Mouse (Mus musculus): ENCODE results near the gene Pde1c.

Pde1c gene

DNA sequence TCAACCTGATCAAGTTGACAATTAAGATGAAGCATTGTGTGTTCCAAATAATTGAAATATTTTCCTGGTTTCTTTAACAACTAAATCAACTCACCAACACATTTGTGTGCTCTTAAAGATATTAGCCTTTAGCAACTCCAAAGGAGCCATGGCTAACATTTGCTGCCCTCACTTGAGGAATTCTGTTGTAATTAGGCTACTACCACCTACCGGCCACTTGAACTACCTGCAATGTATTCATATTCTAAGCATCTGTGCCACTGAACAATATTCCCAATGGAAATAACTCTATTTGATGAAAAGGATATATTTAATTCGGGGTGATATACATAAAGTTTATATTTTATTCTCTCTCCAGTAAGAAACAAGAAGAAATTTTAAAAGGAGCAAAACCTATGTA lies 121.0 kb downstream of the Pde1c start:
- no peak for DNase-seq (ENCODE audit: low spot score in 2 of 2)

DNA sequence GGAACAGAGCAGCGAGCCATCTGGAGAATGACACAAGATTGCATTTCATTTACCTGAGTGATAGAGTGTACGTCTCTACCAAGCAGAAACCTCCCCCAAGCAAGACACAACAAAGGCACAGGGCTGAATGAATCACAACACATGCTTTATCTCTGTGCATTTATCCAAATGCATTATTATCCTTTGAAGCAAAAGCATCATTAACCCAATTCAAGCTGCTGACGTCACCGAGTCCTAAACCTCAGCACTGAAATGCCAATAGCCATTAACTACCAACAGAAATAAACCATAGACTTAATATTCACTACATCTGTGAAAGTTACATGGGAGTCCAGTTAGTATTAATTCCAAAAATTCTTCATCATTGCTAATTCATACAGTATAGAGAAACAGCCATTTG lies 127.4 kb downstream of the Pde1c start:
- no peak for DNase-seq (ENCODE audit: low spot score in 2 of 2)

DNA sequence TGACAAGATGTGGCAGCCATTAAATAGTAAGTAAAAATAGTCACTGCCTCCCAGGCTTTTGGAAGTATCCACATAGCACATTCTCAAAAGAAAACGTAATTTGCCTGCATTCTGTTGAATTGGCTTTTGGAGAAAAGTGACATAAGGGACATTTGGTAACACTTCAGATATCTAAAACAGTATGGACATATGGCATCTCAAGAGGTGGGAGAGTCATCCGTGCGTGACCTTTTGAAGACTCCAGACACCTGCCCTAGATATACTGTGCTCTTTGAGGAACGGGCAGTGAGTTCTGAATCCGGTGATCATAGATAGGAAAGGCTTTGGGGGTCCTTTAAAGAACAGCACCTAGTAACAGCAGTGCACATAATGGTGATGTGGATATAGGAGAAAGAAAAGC lies 143.1 kb downstream of the Pde1c start:
- no peak for DNase-seq (ENCODE audit: low spot score in 2 of 2)

DNA sequence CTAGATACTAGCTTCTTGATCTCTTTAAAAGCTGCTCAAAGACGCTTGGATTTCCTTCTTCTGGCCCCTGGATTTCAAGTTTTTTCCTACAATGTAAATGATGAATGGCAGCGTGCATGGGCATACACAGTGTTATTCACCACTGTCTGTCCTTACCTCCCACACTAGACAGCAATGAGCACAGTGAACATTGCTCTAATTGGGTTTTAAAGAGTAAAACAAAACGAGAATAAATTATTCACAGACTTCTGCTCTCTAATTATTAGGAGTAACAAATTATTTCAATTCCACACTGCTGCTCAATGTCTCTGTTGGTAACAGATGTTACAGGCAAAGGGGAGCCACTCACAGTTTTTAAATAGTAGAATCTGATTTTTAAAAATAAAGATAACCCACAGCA lies 146.0 kb downstream of the Pde1c start:
- no peak for DNase-seq (ENCODE audit: low spot score in 2 of 2)

DNA sequence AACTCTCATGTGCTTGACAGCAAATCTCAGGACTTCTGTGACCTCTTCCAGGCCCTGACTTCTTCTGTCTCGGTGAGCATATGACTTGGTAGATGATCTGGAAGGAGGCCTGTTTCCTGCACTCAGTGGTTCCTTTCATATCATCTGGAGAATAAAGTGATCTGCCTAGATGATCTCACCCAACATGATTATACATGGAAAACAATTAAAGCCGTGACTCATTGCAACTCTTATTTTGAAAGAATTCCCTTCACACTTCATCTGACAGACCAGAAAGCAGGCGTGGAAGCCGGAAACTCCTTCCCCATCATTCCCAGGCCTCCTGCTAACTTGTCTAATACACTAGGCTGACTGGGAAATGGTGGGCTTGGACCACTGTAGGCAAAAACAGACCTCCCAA lies 152.7 kb downstream of the Pde1c start:
- peak in 1 of 2 experiments; percentile 2 for DNase-seq (ENCODE audit: low spot score in 2 of 2)

DNA sequence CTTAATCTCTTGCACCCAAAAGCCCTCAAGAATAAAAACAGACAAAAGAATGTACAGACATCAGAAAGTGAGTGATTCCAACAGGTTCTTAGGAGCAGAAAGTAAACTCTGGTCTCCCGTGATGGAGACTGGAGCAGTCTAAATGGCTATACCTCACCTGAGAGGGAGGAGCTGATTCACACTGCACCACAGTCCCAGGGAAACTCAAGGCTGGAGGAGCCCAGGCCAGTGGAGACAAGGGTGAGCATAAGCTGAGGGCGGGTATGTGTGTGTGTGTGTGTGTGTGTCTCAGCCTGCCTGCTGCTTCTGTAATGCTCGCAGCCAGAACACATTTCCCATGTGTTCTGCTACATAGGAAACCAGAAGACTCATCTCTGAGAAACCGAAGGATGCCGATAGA lies 179.7 kb downstream of the Pde1c start:
- DNase-seq (ENCODE audit: low spot score in 2 of 2): no peak

DNA sequence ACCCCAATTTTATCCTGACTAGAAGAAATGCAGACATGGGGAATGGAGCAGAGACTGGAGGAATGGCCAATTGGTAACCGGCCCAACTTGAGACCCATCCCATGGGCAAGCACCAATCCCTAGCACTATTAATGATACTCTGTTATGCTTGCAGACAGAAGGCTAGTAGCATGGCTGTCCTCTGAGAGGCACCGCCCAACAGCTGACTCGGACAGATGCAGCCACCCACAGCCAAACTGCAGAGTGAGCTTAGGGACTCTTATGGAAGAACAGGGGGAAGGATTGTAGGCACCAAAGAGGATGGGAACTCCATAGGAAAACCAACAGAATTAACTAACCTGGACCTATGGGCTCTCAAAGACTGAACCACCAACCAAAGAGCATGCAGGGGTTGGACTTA lies 192.5 kb downstream of the Pde1c start:
- no peak for DNase-seq (ENCODE audit: low spot score in 2 of 2)

DNA sequence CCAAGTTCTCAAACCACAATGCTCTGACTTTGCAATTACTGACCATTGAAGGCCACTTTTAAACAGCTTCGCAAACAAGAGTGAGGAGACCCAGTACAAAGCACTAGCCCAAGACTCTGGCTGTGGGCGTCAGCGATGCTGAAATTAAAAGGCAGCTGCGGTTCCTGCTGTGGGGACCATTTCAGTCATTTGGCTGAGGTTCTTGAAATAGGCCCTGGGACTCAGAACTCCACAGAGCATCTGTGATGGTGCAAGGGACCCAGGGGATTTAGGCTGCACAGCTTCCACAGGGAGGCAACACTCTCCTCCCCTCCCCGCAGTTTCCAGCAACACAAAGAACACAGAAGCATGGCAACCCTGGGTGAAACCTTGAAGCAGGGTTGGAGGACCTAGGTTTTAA lies 194.7 kb downstream of the Pde1c start:
- DNase-seq (ENCODE audit: low spot score in 2 of 2): no peak

DNA sequence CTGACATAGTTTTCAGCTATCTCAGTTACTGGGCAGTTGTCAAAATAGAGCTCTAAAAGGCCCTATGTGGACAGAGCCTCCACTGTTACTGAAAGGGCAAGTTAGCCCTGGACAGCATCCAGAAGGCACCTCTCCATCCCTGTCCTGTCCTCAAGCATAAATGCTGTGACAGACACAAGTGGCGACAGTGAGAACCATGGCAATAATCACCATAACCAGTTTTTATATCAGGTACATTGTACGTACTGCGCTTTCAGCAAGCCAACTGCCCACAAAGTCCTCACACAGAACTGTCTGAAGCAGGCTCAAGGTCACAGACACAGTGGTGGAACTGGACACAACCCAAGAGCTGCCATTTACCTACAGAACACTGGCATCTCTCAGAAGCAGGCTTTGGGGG lies 195.2 kb downstream of the Pde1c start:
- DNase-seq (ENCODE audit: low spot score in 2 of 2): no peak

DNA sequence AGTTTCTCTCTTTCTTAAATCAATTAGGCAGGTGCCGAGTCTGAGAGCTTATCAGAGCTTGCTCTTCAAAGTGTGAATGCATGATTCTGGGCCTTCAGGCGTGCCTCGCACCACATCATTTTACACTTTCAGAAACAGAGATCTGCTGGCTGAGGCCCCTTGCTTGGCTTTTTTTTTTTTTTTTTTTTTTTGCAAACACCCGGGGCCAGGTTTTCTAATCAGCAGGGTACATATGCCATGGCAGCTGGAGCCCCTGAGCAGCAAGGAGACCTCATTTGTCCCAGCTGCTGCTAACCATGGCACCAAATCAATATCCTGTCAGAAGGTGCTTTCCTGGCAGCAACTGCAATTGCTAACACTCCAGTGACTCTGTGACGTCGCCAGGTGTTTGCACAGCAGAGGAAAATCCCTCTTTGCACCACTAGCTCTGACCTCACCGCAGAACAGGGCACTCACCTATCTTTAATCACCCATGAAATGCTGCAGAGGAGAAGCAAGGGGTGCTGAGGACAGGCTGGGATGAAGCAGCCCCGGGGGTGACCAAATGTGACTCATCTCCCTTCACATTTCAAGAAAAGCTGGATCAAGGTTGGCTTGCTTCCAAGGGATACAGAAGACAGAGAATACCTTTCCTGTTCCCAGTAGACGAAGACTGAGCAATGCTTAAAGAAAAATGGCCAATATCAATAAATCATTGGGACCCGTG lies 195.7 kb downstream of the Pde1c start:
- DNase-seq (ENCODE audit: low spot score in 2 of 2): peak in 1 of 2 experiments; percentile 10

DNA sequence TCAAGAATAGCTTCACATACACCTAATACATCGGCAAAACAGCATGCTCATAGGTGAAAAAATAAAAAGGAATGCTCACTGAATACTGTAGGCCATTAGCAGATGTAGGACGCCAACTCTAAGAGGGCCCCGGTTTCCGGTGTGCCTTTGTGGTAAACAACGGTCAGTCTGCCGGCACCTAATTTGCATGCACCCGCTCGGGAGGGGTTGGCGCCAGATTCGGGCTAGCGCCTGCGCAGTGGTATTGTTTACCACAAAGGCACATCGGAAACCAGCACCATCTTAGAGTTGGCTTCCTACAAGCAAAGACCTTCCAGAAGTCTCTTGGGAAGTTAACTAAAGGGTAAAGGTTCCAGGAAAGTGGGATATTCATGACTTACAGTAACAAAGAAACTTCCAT lies 199.4 kb downstream of the Pde1c start:
- no peak for DNase-seq (ENCODE audit: low spot score in 2 of 2)

DNA sequence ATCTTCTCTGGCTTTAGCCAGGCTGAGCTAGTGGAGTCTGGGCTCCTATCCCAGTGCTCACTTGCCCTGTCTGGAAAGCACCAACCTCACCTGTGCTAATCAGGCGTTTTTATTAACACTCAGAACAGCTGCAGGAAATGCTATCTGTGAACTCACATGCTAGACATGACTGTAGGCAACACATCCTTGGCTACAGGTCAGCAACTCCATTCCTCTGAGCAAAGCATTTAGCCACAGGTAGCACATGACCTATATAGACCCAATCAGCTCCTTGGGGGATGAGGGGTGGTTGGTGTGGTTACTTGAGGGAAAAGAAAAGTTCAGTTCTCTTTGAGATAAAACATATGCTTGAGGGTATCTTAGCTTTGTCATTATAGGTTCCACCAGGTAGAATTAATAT lies 200.8 kb downstream of the Pde1c start:
- DNase-seq (ENCODE audit: low spot score in 2 of 2): no peak

DNA sequence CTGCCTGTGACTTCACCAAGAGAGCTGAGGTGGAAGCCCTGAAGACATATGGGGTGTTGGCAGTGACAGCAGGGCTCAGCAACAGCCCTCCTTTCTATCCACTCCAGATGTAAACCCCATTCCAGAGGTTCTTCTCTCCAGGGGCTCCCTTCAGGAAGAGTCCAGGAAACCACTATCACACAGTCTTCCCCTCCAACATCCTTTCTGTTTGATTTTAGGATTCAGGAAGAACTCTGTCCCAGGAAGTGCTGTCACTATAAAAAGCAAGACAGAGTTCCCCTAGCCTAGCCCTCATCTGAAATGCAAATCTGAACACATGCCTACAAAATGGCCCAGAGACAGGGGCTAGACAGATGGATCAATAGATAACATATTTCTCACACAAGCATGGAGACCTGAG lies 201.6 kb downstream of the Pde1c start:
- no peak for DNase-seq (ENCODE audit: low spot score in 2 of 2)

DNA sequence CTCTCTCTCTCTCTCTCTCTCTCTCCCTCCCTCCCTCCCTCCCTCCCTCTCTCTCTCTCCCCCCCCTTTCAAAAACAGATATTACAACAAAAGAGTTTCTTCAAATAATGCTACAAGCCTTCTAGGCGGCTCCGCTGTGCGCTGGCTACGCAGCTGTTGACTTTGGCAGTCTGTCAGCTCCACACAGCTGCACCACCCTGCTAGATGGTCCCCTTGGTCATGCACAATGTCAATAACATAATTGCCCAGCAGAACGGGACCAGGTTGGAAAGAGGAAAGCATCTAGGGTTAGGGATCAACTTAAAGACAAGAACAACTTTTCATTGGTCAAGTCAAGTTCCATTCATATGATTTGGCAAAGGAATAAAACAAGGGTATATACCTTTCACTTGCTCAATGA lies 206.3 kb downstream of the Pde1c start:
- no peak for DNase-seq (ENCODE audit: low spot score in 2 of 2)

DNA sequence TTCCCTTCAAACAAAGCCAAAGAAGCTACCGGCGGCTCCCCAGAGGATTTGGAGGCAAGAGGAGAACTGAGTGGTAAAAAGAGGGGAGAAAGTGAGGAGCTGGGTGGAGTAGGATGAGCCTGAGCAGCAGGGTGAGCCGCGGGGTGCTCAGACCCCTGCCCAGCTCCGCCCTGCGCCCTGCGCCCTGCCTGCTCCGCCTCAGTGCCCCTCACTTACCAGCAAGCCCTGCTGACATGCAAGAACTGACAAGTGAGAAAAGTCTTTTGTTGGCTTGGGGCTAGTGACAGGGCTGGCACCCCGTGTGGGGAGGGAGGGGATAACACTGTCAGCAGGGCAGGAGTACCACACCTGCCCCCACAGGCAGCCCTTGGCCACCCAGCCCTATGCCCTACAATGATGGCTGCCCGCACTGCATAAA lies 206.8 kb downstream of the Pde1c start:
- no peak for DNase-seq (ENCODE audit: low spot score in 2 of 2)

DNA sequence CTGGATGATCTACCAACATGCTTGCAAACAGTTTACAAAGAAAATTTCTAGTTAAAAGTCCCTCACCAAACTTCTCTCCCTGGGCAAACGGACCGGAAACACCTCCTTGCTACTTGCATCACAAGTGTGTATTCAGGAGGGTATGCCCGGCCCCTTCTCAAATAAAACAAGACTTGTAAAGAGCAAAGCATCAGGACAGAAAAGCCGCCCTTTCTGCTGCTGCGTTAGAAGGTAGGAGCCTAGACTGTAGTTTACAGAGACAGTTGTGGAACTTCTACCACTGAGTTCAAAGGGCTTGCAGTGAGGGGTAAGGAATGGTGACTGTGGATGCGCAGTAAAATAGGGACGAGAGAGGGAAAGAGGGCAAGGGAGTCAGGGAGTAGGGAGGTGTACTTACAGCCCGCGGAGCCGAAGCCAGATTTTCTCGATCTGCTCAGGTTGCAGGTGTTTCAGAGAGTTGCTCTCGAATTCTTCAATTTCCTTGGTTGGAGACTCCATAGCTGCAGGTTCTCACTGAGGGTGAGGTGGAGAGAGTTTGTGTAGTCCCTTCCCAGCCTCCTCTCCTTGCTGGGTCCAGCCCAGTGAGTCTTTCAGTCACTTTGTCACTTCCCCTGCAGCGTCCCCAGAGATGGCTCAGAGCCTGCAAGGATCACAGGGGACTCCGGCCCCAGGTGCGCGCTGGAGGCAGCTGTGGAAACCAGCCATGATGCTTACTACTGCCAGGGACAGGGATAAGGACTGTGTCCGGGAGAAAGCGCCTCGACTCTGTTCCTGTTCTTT lies 207.4 kb downstream of the Pde1c start:
- peak in 1 of 2 experiments; percentile 5 for DNase-seq (ENCODE audit: low spot score in 2 of 2)

DNA sequence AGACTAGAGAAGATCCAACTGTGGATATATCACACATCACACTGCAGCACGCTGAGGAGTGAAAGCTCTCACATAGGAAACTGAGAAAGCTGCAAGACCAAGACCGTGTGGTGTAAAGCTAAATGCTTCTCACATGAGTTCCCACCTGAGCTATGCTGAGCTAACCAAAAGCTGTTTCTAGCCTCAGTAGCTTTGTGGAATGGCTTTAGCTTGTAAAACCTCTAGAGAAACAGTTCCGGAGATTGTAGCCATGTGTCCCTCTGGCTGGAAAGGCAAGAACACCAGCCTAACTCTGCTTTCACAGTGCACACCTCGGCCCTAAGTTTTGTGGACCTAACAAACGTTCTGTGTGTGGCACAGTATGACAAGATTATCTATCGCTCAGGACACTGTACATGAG lies 208.8 kb downstream of the Pde1c start:
- DNase-seq (ENCODE audit: low spot score in 2 of 2): no peak

DNA sequence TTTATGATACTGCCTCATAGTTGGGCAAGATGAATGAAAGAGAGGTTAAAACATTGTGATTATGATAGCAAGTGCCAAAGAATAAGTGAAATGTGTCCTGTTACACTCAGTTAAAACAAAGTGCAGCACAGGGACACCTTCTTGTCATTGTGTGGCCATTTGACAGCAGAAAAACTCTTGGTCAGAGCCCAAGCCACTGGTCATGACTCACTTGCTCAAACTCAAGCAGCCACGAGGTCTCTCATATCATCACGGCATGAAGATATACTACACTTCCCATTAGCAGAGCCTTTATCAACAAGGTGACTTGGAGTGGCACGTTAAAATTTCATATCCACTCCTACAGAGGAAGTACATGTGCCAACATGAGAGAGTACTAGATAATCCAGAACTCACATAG lies 209.8 kb downstream of the Pde1c start:
- DNase-seq (ENCODE audit: low spot score in 2 of 2): no peak

DNA sequence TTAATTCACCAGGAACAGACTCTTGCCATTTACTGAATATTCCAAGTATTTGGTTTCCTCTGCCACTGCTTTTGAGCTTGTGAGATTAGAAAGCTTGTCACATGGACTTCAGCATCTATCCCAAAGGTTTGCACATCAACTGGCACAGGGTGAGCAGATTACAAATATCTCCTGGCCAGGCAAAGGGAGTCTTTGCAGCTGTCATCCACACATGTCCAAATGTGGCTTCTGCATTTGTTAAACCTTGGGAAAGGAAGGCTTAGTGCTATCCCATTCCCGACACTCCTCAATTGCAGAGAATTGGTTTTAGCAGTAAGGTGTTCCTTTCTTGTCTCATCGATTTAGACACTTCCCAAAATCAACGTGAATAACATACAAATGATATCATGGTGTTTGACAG lies 221.7 kb downstream of the Pde1c start:
- no peak for DNase-seq (ENCODE audit: low spot score in 2 of 2)

DNA sequence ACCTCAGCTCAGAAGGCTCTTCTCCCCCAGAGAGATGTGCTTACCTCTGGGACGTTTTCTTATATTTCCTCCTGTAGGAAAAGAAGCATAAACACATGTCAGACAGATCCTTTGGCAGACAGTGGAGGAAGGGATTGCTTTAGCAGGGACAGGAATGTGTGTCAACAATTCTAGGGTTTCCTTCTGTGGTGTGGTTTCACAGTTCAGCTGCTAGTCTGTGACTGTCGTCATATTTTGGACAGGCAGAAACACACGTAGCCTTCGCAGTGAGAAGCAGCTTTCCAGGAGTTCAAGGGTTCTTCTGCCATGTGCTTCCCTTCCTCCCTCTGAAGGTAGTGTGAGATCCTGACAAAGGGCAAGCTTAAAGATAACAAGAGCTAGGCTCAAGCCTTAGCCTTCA lies 223.8 kb downstream of the Pde1c start:
- DNase-seq (ENCODE audit: low spot score in 2 of 2): no peak

DNA sequence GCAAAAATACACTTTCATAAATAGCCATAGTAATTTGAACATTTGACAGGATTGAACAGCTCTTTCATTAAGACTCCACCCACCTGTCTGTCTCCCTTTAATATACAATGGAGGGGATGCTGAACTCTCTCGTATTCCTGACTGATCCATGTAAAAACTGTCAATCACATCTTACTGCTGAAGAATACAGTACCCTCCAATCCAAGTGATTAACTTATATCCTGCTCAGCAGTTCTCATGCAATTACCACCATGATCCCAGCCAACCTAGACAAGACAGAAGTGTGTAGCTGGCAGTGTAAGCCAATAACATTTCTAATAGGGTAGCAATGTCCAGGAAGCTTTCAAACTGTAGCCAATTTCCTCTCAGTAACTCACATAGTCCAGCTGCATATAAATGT lies 226.9 kb downstream of the Pde1c start:
- DNase-seq (ENCODE audit: low spot score in 2 of 2): no peak

DNA sequence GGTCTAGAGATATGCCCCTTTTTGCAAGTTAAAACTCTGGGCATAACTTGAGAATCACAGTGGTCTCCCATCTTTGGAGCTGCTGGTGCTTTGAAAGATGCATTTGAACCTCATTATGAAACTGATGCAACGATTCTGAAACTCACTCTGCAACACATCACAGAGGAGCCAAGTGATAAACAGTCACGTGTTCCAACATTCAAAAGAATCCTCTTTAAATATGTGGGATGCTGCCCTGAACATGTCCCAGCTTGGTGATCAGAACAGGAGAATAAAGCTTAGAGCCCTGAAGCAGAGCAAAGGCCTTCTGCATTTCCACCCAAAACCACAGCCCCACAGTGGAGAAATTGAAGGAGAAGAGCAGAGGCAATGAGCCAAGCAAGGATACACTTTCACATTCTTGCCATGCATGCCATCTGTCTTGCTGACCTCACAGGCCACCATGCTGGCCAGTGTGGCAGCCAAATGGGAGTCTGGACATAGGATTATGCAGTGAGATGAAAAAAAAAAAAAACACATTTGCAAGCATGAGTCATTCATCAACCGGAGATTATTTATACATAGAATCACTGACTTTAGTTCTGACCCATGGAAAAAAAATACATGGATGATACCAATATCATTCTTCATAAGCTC lies 233.0 kb downstream of the Pde1c start:
- DNase-seq (ENCODE audit: low spot score in 2 of 2): no peak

DNA sequence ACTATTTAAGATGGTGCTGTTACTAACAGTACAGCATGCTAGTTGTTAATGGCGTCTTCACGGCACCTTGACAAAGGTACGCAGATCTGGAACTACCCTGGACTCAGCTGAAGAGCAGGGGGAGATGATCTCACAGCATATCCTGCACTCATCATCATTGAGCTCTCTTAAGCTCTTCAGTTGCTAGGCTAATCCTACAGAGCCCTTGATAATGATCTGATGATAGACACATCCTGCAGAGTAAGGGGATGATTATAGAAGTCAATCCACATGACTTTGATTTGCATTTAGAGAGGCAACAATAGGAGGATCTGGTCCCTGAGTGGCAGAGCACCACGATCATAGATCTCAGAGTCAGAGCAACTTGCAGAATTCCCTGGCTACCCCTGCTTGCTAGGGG lies 236.8 kb downstream of the Pde1c start:
- DNase-seq (ENCODE audit: low spot score in 2 of 2): no peak
